Mouse (Mus musculus): ENCODE measurements around the gene Racgap1. TPM values are rescaled to one million over a fixed set of nuclear protein-coding genes. Genes with fewer than 3 reads are reported as not detected.

The Racgap1 gene
- polyA plus RNA-seq, 1 experiment from 2014 or later: 31.9 TPM

GRCm38 (mm10) chr15:99650304-99650703, 1.2 kb downstream of the Racgap1 start:
- peak overlapping the region; percentile 78 for H3K4me3 ChIP-seq (ENCODE audit: low read depth, low read length)
- WGBS (ENCODE audit: insufficient replicate concordance): 43% methylated on average over 2 of the region's 2 CpGs
- no peak overlapping the region for H3K27ac ChIP-seq (ENCODE audit: low read depth)
- peaks cover 28% of the 10 kb centered on the region for H3K27me3 ChIP-seq (ENCODE audit: insufficient read depth, low read length)
- H3K4me1 ChIP-seq (ENCODE audit: insufficient read depth): peaks cover 36% of the 10 kb centered on the region
- no peaks in the 10 kb centered on the region for H3K36me3 ChIP-seq (replicated peaks; ENCODE audit: insufficient read depth, low read length)
- H3K9ac ChIP-seq (replicated peaks): peak overlapping the region; percentile 78
- peak overlapping the region; percentile 80 for H3K4me2 ChIP-seq (ENCODE audit: low read depth, low read length)
- H3K9me3 ChIP-seq (ENCODE audit: low read length): no peaks in the 10 kb centered on the region
- no peak for ATAC-seq
- DNase-seq: no peak
- TF ChIP-seq EP300 (IDR thresholded peaks at IDR 0.05; ENCODE audit: low read depth) (no peak), CTCF (IDR thresholded peaks at IDR 0.05; ENCODE audit: low read depth) (no peak)

- H3K4me2 ChIP-seq (ENCODE audit: low read depth, low read length): peak overlapping the region; percentile 80
- H3K27ac ChIP-seq (ENCODE audit: low read depth): 0 out of 2 replicates have a peak overlapping the region, but pooled peaks have one; percentile 16
- peak overlapping the region; percentile 78; the same call in 1 of the 2 replicates for H3K9ac ChIP-seq (replicated peaks)
These were observed 2.2 kb downstream of the Racgap1 start for GRCm38 (mm10) chr15:99649067-99649761.

GRCm38 (mm10) chr15:99648326-99648725, 3.1 kb downstream of the Racgap1 start:
- WGBS (ENCODE audit: insufficient replicate concordance): 70% methylated on average over 4 of the region's 4 CpGs
- ATAC-seq: no peak
- DNase-seq: no peak
- H3K4me2 ChIP-seq (ENCODE audit: low read depth, low read length): 0 out of 2 replicates have a peak overlapping the region, but pooled peaks have one; percentile 80
- no peak overlapping the region for H3K9ac ChIP-seq (replicated peaks)
- H3K4me1 ChIP-seq (ENCODE audit: insufficient read depth): peaks cover 32% of the 10 kb centered on the region
- no peaks in the 10 kb centered on the region for H3K9me3 ChIP-seq (ENCODE audit: low read length)
- no peaks in the 10 kb centered on the region for H3K36me3 ChIP-seq (replicated peaks; ENCODE audit: insufficient read depth, low read length)
- H3K27me3 ChIP-seq (ENCODE audit: insufficient read depth, low read length): peaks cover 8% of the 10 kb centered on the region
- H3K4me3 ChIP-seq (ENCODE audit: low read depth, low read length): no peak overlapping the region
- TF ChIP-seq CTCF (IDR thresholded peaks at IDR 0.05; ENCODE audit: low read depth): no peak
- no peak for TF ChIP-seq EP300 (IDR thresholded peaks at IDR 0.05; ENCODE audit: low read depth)
- no peak overlapping the region for H3K27ac ChIP-seq (ENCODE audit: low read depth)

More at GRCm38 (mm10) chr15:99649067-99649761, 2.2 kb downstream of the Racgap1 start:
- peak; percentile 36 for DNase-seq
- Histone ChIP-seq H3K9me3 (ENCODE audit: low read length) (no peaks in the 10 kb centered on the region), H3K36me3 (replicated peaks; ENCODE audit: insufficient read depth, low read length) (no peaks in the 10 kb centered on the region), H3K4me3 (ENCODE audit: low read depth, low read length) (peak overlapping the region; percentile 78), H3K27me3 (ENCODE audit: insufficient read depth, low read length) (peaks cover 17% of the 10 kb centered on the region), H3K4me1 (ENCODE audit: insufficient read depth) (peaks cover 36% of the 10 kb centered on the region)
- no peak for ATAC-seq
- TF ChIP-seq EP300 (IDR thresholded peaks at IDR 0.05; ENCODE audit: low read depth) (no peak), CTCF (IDR thresholded peaks at IDR 0.05; ENCODE audit: low read depth) (peak; percentile 25; the same call in 1 of the 2 replicates)
- WGBS (ENCODE audit: insufficient replicate concordance): 46% methylated on average over 6 of the region's 6 CpGs

- Histone ChIP-seq H3K27me3 (ENCODE audit: insufficient read depth, low read length) (no peaks in the 10 kb centered on the region), H3K36me3 (replicated peaks; ENCODE audit: insufficient read depth, low read length) (peaks cover 12% of the 10 kb centered on the region), H3K4me3 (ENCODE audit: low read depth, low read length) (no peak overlapping the region), H3K27ac (ENCODE audit: low read depth) (no peak overlapping the region), H3K4me1 (ENCODE audit: insufficient read depth) (peaks cover 13% of the 10 kb centered on the region), H3K9me3 (ENCODE audit: low read length) (no peaks in the 10 kb centered on the region), H3K4me2 (ENCODE audit: low read depth, low read length) (no peak overlapping the region), H3K9ac (replicated peaks) (no peak overlapping the region)
- 63% methylated on average over 7 of the region's 7 CpGs for WGBS (ENCODE audit: insufficient replicate concordance)
- DNase-seq: no peak
- TF ChIP-seq EP300 (IDR thresholded peaks at IDR 0.05; ENCODE audit: low read depth): no peak
- no peak for TF ChIP-seq CTCF (IDR thresholded peaks at IDR 0.05; ENCODE audit: low read depth)
- ATAC-seq: no peak
These were observed 6.7 kb downstream of the Racgap1 start for GRCm38 (mm10) chr15:99644776-99645175.

- Histone ChIP-seq H3K4me1 (ENCODE audit: insufficient read depth) (peaks cover 4% of the 10 kb centered on the region), H3K27me3 (ENCODE audit: insufficient read depth, low read length) (no peaks in the 10 kb centered on the region), H3K27ac (ENCODE audit: low read depth) (no peak overlapping the region), H3K9ac (replicated peaks) (no peak overlapping the region), H3K36me3 (replicated peaks; ENCODE audit: insufficient read depth, low read length) (peaks cover 22% of the 10 kb centered on the region), H3K4me2 (ENCODE audit: low read depth, low read length) (no peak overlapping the region), H3K4me3 (ENCODE audit: low read depth, low read length) (no peak overlapping the region), H3K9me3 (ENCODE audit: low read length) (no peaks in the 10 kb centered on the region)
- WGBS (ENCODE audit: insufficient replicate concordance): 82% methylated on average over 10 of the region's 10 CpGs
- no peak for TF ChIP-seq EP300 (IDR thresholded peaks at IDR 0.05; ENCODE audit: low read depth)
- no peak for TF ChIP-seq CTCF (IDR thresholded peaks at IDR 0.05; ENCODE audit: low read depth)
- DNase-seq (no peak), ATAC-seq (no peak)
These were observed 7.6 kb downstream of the Racgap1 start for GRCm38 (mm10) chr15:99643832-99644231.

GRCm38 (mm10) chr15:99642622-99643021, 8.8 kb downstream of the Racgap1 start:
- TF ChIP-seq EP300 (IDR thresholded peaks at IDR 0.05; ENCODE audit: low read depth) (no peak), CTCF (IDR thresholded peaks at IDR 0.05; ENCODE audit: low read depth) (no peak)
- Histone ChIP-seq H3K4me1 (ENCODE audit: insufficient read depth) (no peaks in the 10 kb centered on the region; the same call in 1 of the 2 replicates), H3K36me3 (replicated peaks; ENCODE audit: insufficient read depth, low read length) (peaks cover 30% of the 10 kb centered on the region), H3K27me3 (ENCODE audit: insufficient read depth, low read length) (no peaks in the 10 kb centered on the region), H3K27ac (ENCODE audit: low read depth) (no peak overlapping the region), H3K4me2 (ENCODE audit: low read depth, low read length) (no peak overlapping the region), H3K9me3 (ENCODE audit: low read length) (no peaks in the 10 kb centered on the region), H3K4me3 (ENCODE audit: low read depth, low read length) (no peak overlapping the region), H3K9ac (replicated peaks) (no peak overlapping the region)
- ATAC-seq (no peak), DNase-seq (no peak)
- WGBS (ENCODE audit: insufficient replicate concordance): 78% methylated on average over 6 of the region's 6 CpGs

Measured in liver, postnatal 0 days (tissue).